Mouse (Mus musculus): ENCODE measurements around the gene Plekhd1.
A peak's percentile ranks its signal among the peaks of the same experiment; 100 is the strongest.

Plekhd1 gene

GRCm38 (mm10) chr12:80699144-80699531 lies 6.7 kb downstream of the Plekhd1 start:
- no peak for DNase-seq (ENCODE audit: low spot score in 2 of 2)

- no peak for DNase-seq (ENCODE audit: low spot score in 2 of 2)
Observed at GRCm38 (mm10) chr12:80701332-80701731, 8.9 kb downstream of the Plekhd1 start.

GRCm38 (mm10) chr12:80706208-80706914 lies 14.0 kb downstream of the Plekhd1 start:
- DNase-seq (ENCODE audit: low spot score in 2 of 2), result no peak

GRCm38 (mm10) chr12:80706915-80707604 lies 14.7 kb downstream of the Plekhd1 start:
- no peak for DNase-seq (ENCODE audit: low spot score in 2 of 2)

GRCm38 (mm10) chr12:80715915-80716314 lies 23.5 kb downstream of the Plekhd1 start:
- no peak for DNase-seq (ENCODE audit: low spot score in 2 of 2)

- DNase-seq (ENCODE audit: low spot score in 2 of 2), result no peak
Observed at GRCm38 (mm10) chr12:80719141-80719540, 26.8 kb downstream of the Plekhd1 start.

- DNase-seq (ENCODE audit: low spot score in 2 of 2), result no peak
Observed at GRCm38 (mm10) chr12:80720507-80720906, 28.1 kb downstream of the Plekhd1 start.

GRCm38 (mm10) chr12:80721458-80721857 lies 29.1 kb downstream of the Plekhd1 start:
- DNase-seq (ENCODE audit: low spot score in 2 of 2), result no peak

- DNase-seq (ENCODE audit: low spot score in 2 of 2), result peak in 1 of 2 experiments; percentile 76
Observed at GRCm38 (mm10) chr12:80724853-80725559, 32.6 kb downstream of the Plekhd1 start.

- no peak for DNase-seq (ENCODE audit: low spot score in 2 of 2)
Observed at GRCm38 (mm10) chr12:80728207-80728606, 35.8 kb downstream of the Plekhd1 start.

- DNase-seq (ENCODE audit: low spot score in 2 of 2), result no peak
Observed at GRCm38 (mm10) chr12:80728814-80729213, 36.4 kb downstream of the Plekhd1 start.

GRCm38 (mm10) chr12:80729758-80730530 lies 37.6 kb downstream of the Plekhd1 start:
- no peak for DNase-seq (ENCODE audit: low spot score in 2 of 2)

- DNase-seq (ENCODE audit: low spot score in 2 of 2), result peak; percentile 56 to 74
Observed at GRCm38 (mm10) chr12:80730567-80730966, 38.2 kb downstream of the Plekhd1 start.

GRCm38 (mm10) chr12:80734526-80735470 lies 42.4 kb downstream of the Plekhd1 start:
- DNase-seq (ENCODE audit: low spot score in 2 of 2), result no peak

- DNase-seq (ENCODE audit: low spot score in 2 of 2), result peak; percentile 61 to 66
Observed at GRCm38 (mm10) chr12:80736464-80737282, 44.3 kb downstream of the Plekhd1 start.

GRCm38 (mm10) chr12:80737283-80737600 lies 44.9 kb downstream of the Plekhd1 start:
- DNase-seq (ENCODE audit: low spot score in 2 of 2), result no peak

- no peak for DNase-seq (ENCODE audit: low spot score in 2 of 2)
Observed at GRCm38 (mm10) chr12:80739482-80739881, 47.1 kb downstream of the Plekhd1 start.

- DNase-seq (ENCODE audit: low spot score in 2 of 2), result no peak
Observed at GRCm38 (mm10) chr12:80744614-80745013, 52.2 kb downstream of the Plekhd1 start.

- peak in 1 of 2 experiments; percentile 30 for DNase-seq (ENCODE audit: low spot score in 2 of 2)
Observed at GRCm38 (mm10) chr12:80746031-80746813, 53.8 kb downstream of the Plekhd1 start.

All from frontal cortex, postnatal 10 days (tissue).